Mouse (Mus musculus) layer of hippocampus, adult 11-12 months (tissue): Measurements from ENCODE around the gene Wnk2.

Experiments used
- DNase-seq: peaks from one replicate; pipeline ENCODE4 v3.0.0; 2022; ENCODE audit warnings: low spot score

Gene Wnk2

DNA sequence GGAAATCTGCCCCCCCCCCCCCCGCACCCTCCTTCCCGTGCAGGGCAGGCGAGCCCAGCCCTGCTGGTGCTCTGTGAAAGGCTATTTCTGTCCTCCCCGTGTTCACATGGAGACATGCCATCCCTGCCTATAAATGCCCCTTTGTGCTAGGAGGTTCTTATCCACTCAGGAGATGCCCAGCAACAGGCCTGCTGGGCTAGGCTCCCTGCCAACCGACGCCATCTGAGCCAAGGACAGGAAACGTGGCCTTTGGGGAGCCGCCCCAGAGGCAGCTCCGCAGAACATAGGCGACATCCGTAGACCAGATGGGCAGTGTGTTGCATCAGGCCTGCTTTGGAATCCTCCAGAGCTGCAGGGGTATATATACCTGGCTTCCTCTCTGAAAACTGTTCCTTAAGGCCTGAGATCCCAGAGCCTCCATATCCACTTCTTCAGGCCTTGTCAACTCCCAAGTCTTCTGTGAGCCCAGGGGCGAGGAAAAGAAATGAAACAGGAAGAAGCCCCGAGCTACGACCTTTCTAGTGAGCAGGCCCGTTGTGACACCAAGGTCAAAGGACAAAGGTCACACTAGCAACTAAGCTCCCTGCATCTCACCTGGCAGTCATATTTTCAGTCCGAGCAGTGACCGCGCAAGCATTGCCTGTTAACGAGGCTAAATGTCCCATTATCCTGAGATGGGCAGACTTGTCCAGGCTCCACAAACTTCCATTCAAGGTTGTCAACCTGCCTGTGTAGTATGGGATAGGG lies 31.2 kb upstream of the Wnk2 start:
- peak; percentile 84 for DNase-seq

DNA sequence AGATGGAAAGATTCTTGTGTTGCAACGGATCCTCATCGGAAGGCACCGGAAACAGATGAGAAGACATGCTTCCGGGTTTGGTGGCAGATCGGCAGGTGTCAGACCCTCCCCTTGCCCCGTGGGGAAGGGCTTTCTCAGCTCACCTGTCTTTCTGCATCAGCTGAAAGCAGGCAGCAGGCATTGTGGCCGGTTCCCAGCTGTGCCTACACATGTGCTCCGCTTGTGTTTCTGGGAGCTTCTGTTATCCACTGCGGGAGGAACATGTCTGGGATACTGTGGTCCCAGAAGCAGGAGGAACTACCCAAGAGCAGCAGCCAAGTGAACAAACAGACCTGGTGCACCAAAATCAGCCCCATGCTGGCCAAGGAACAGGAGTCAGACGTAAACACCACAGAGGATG lies 27.7 kb upstream of the Wnk2 start:
- DNase-seq = no peak

DNA sequence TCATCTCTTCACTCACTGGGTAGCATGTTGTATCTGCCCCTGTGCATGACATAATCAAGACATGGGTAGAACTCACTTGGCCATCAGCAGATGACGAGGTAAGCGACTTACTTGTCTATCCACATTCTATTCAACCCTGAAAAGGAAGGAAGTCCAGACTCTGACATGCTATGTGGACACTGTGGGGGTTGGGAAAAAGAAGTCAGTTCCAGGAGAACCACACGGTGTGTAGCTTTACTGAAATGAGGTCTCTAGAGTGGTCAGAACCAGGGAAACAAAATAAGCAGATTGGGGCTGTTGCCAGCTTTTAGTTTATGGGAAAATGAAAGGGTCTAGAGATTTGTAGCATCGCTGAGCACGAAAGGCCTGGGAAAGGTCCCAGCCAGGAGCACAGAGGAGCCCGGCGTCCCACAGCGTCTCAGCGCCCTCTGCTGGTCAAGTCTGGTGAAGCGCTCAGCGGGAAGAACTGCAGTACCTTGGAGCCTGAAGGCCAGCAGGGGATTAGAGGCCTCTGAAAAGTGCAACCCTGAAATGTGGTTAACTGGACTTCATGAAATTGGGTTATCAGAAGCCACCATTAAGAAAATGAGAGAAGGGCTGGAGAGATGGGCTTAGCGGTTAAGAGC lies 25.3 kb upstream of the Wnk2 start:
- DNase-seq = peak; percentile 89

- peak; percentile 59 for DNase-seq
Observed at GRCm38 (mm10) chr13:49172335-49172734, 24.5 kb upstream of the Wnk2 start.

GRCm38 (mm10) chr13:49171729-49172128 lies 23.9 kb upstream of the Wnk2 start:
- no peak for DNase-seq

- no peak for DNase-seq
Observed at GRCm38 (mm10) chr13:49170623-49171022, 22.8 kb upstream of the Wnk2 start.

GRCm38 (mm10) chr13:49169448-49170207 lies 21.8 kb upstream of the Wnk2 start:
- peak; percentile 92 for DNase-seq

DNA sequence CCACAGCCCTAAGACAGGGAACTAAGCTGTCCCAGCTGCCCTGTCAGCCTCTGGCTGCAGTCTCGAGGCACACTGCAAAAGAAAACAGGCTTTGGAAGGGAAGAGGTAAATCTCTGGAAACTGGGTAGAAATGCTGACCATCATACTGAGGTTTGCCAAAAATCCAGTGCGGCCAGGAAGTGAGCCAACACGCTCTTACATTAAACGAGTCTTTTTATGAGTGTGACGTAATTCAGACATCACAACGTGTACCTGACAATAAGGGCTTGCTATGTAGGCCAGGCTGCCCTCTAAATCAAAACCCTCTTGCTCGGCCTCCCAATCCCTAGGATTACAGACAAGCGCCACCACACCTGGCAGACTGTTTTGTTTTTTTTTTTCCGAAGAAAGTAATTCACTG lies 19.3 kb upstream of the Wnk2 start:
- DNase-seq = no peak

GRCm38 (mm10) chr13:49163645-49164044 lies 15.8 kb upstream of the Wnk2 start:
- no peak for DNase-seq

DNA sequence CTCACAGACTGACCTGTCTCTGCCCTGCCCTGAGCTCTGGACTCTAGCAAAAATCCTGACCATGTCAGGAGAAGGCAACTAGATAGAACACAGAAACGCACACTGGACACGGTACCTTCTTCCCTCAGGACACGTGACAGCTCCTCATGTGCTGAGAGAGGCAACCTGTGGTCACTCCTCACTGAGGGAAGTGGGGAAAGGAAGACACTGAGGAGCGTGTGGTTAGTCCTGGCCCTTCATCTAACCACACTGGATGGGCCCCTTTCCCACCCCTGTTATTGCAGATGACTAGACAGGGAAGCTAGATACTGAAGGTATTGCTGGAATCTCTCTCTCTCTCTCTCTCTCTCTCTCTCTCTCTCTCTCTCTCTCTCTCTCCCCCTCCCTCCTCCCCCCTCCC lies 14.9 kb upstream of the Wnk2 start:
- DNase-seq = no peak

- no peak for DNase-seq
Observed at GRCm38 (mm10) chr13:49161236-49161635, 13.4 kb upstream of the Wnk2 start.

DNA sequence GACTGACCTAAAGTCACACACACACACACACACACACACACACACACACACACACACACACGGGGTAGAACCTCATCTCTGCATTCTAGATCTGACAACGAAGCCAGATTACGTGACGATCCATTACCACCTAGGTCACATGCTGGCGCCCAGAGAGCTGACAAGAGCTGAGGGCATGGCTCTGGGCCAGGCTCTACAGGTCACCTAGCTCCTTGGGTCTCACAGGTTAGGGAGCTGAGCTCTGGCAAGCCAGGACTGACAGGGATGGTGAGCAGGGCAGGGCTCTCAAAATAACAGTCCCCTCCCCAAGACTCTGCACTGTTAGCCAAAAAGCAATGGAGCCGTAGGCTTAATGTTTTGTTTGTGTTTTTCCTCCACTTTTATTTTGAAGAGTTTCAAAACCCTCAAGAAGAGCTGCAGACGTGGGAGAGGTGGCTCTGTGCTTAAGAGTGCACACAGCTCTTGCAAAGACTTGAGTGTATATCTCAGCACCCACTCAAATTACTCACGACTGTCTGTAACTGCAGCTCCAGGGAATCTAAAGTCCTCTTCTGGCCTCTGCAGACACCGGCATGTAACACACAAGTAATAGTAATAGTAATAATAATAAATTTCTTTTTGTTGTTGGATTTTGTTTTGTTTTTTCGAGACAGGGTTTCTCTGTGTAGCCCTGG lies 10.4 kb upstream of the Wnk2 start:
- DNase-seq = no peak

DNA sequence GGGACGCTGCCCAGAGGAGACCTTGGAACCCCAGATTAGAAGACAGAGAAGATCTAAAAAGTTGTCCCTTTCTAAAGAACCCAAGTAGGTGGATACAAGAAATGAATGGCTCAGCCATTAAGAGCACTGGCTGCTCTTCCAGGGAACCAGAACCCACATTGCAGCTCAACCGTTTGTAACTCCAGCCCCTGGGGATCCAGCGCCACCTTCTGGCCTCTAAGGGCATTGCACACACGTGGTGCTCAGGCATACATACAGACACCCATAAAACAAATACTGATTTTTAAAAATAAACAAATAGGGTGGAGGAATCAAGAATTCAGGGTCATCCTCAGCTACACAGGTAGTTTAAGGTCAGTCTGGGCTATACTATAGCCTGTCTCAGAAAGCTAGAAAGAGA lies 8.8 kb upstream of the Wnk2 start:
- DNase-seq = no peak

GRCm38 (mm10) chr13:49154621-49155020 lies 6.8 kb upstream of the Wnk2 start:
- DNase-seq = no peak

DNA sequence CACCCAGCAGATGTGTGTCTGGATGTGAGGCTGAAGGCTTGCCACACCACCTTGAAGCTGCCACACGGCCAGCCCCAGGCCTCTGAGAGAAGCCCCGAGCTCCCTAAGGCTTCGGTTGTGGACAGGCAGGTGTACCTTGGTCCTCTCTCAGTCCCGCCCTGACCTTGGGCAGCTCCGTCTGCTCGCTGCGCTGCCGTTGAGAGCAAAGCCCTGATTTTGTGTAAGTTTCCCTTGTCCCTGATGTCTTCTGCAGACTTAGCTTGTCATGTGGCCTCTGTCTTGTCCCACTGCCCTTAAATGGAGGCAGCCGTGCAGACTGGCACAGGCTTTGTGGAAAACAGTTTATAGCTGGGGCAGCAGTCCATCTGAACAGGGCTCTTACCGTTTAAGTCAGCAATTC lies 6.2 kb upstream of the Wnk2 start:
- no peak for DNase-seq

- no peak for DNase-seq
Observed at GRCm38 (mm10) chr13:49148687-49149086, 873 bp upstream of the Wnk2 start.

- DNase-seq = peak; percentile 53
Observed at GRCm38 (mm10) chr13:49147007-49147857, 582 bp downstream of the Wnk2 start.

DNA sequence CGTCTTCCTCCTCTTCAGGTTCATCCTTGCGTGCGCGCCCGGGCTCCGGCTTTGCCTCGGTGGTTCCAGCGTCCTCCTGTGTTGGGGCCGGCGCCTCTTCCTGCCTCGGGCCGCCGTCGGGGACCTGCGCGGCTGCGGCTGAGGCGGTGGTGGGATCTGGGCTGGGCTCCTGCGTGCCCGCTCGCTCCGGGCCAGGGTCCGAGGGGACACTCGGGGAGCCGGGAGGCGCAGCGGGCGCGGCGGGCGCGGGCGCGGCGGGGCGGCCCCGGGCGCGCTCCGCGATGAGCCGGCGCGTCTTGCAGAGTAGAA lies 1.2 kb downstream of the Wnk2 start:
- DNase-seq = no peak

- no peak for DNase-seq
Observed at GRCm38 (mm10) chr13:49146040-49146697, 1.6 kb downstream of the Wnk2 start.

GRCm38 (mm10) chr13:49145396-49145795 lies 2.4 kb downstream of the Wnk2 start:
- DNase-seq = no peak

DNA sequence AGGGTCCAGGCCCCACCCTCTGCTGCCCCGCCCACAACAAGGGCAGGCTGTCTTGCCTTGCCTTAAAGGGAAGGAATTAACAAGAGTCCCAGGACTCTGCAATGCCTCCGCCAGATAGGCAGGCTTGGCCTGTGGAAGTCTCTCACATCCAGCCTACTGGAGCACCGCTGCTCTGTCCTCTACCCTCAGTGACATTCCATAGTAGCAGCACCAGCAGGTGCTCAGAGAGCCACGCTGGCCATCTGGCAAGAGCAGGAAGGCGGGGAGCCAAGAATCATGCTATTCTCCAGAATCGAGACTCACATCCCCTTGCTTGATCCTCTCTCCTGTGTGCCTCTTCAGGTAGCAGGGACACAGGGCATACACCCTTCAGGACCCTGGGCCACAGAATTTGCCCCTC lies 3.4 kb downstream of the Wnk2 start:
- no peak for DNase-seq
